Mouse (Mus musculus): ENCODE results near the gene Klf12. TPM values are rescaled to one million over a fixed set of nuclear protein-coding genes. Genes with fewer than 3 reads are reported as not detected.
A peak's percentile ranks its signal among the peaks of the same experiment; 100 is the strongest.

Gene Klf12
- total RNA-seq, 1 experiment from 2014 or later, result 6.2 TPM

GRCm38 (mm10) chr14:99981209-99981608 is 303.3 kb downstream of the Klf12 start:
- ATAC-seq (replicated peaks in 1 of 2; ENCODE audit: insufficient read depth in 1 of 2, low FRiP score in 2 of 2, low TSS enrichment in 1 of 2, low read depth in 1 of 2, poor library complexity in 2 of 2, severe bottlenecking in 2 of 2), result no peak

- no peak for ATAC-seq (replicated peaks in 1 of 2; ENCODE audit: insufficient read depth in 1 of 2, low FRiP score in 2 of 2, low TSS enrichment in 1 of 2, low read depth in 1 of 2, poor library complexity in 2 of 2, severe bottlenecking in 2 of 2)
These were observed 316.6 kb downstream of the Klf12 start for GRCm38 (mm10) chr14:99967920-99968319.

GRCm38 (mm10) chr14:99960500-99961229 is 323.8 kb downstream of the Klf12 start:
- ATAC-seq (replicated peaks in 1 of 2; ENCODE audit: insufficient read depth in 1 of 2, low FRiP score in 2 of 2, low TSS enrichment in 1 of 2, low read depth in 1 of 2, poor library complexity in 2 of 2, severe bottlenecking in 2 of 2), result no peak

- ATAC-seq (replicated peaks in 1 of 2; ENCODE audit: insufficient read depth in 1 of 2, low FRiP score in 2 of 2, low TSS enrichment in 1 of 2, low read depth in 1 of 2, poor library complexity in 2 of 2, severe bottlenecking in 2 of 2), result no peak
These were observed 329.3 kb downstream of the Klf12 start for GRCm38 (mm10) chr14:99955133-99955532.

- no peak for ATAC-seq (replicated peaks in 1 of 2; ENCODE audit: insufficient read depth in 1 of 2, low FRiP score in 2 of 2, low TSS enrichment in 1 of 2, low read depth in 1 of 2, poor library complexity in 2 of 2, severe bottlenecking in 2 of 2)
These were observed 340.0 kb downstream of the Klf12 start for GRCm38 (mm10) chr14:99944221-99945108.

GRCm38 (mm10) chr14:99943156-99943555 is 341.3 kb downstream of the Klf12 start:
- ATAC-seq (replicated peaks in 1 of 2; ENCODE audit: insufficient read depth in 1 of 2, low FRiP score in 2 of 2, low TSS enrichment in 1 of 2, low read depth in 1 of 2, poor library complexity in 2 of 2, severe bottlenecking in 2 of 2), result peak; percentile 75 to 92

GRCm38 (mm10) chr14:99933456-99933855 is 351.0 kb downstream of the Klf12 start:
- ATAC-seq (replicated peaks in 1 of 2; ENCODE audit: insufficient read depth in 1 of 2, low FRiP score in 2 of 2, low TSS enrichment in 1 of 2, low read depth in 1 of 2, poor library complexity in 2 of 2, severe bottlenecking in 2 of 2), result peak; percentile 87 to 91

GRCm38 (mm10) chr14:99931879-99932278 is 352.6 kb downstream of the Klf12 start:
- ATAC-seq (replicated peaks in 1 of 2; ENCODE audit: insufficient read depth in 1 of 2, low FRiP score in 2 of 2, low TSS enrichment in 1 of 2, low read depth in 1 of 2, poor library complexity in 2 of 2, severe bottlenecking in 2 of 2), result peak; percentile 40 to 52; a peak in 2 of 4 replicates

GRCm38 (mm10) chr14:99911912-99912311 is 372.6 kb downstream of the Klf12 start:
- ATAC-seq (replicated peaks in 1 of 2; ENCODE audit: insufficient read depth in 1 of 2, low FRiP score in 2 of 2, low TSS enrichment in 1 of 2, low read depth in 1 of 2, poor library complexity in 2 of 2, severe bottlenecking in 2 of 2), result no peak

- ATAC-seq (replicated peaks in 1 of 2; ENCODE audit: insufficient read depth in 1 of 2, low FRiP score in 2 of 2, low TSS enrichment in 1 of 2, low read depth in 1 of 2, poor library complexity in 2 of 2, severe bottlenecking in 2 of 2), result no peak
These were observed 373.6 kb downstream of the Klf12 start for GRCm38 (mm10) chr14:99910876-99911275.

GRCm38 (mm10) chr14:99900902-99901301 is 383.6 kb downstream of the Klf12 start:
- ATAC-seq (replicated peaks in 1 of 2; ENCODE audit: insufficient read depth in 1 of 2, low FRiP score in 2 of 2, low TSS enrichment in 1 of 2, low read depth in 1 of 2, poor library complexity in 2 of 2, severe bottlenecking in 2 of 2), result no peak

- ATAC-seq (replicated peaks in 1 of 2; ENCODE audit: insufficient read depth in 1 of 2, low FRiP score in 2 of 2, low TSS enrichment in 1 of 2, low read depth in 1 of 2, poor library complexity in 2 of 2, severe bottlenecking in 2 of 2), result 0 out of 4 replicates have a peak, but pooled peaks of 1 of the 2 experiments have one; percentile 15
These were observed 385.6 kb downstream of the Klf12 start for GRCm38 (mm10) chr14:99898861-99899260.

- peak; percentile 80 to 84 for ATAC-seq (replicated peaks in 1 of 2; ENCODE audit: insufficient read depth in 1 of 2, low FRiP score in 2 of 2, low TSS enrichment in 1 of 2, low read depth in 1 of 2, poor library complexity in 2 of 2, severe bottlenecking in 2 of 2)
These were observed 389.6 kb downstream of the Klf12 start for GRCm38 (mm10) chr14:99894708-99895383.

GRCm38 (mm10) chr14:99894062-99894461 is 390.4 kb downstream of the Klf12 start:
- ATAC-seq (replicated peaks in 1 of 2; ENCODE audit: insufficient read depth in 1 of 2, low FRiP score in 2 of 2, low TSS enrichment in 1 of 2, low read depth in 1 of 2, poor library complexity in 2 of 2, severe bottlenecking in 2 of 2), result no peak

GRCm38 (mm10) chr14:99886503-99886902 is 398.0 kb downstream of the Klf12 start:
- ATAC-seq (replicated peaks in 1 of 2; ENCODE audit: insufficient read depth in 1 of 2, low FRiP score in 2 of 2, low TSS enrichment in 1 of 2, low read depth in 1 of 2, poor library complexity in 2 of 2, severe bottlenecking in 2 of 2), result no peak

GRCm38 (mm10) chr14:99885562-99885961 is 398.9 kb downstream of the Klf12 start:
- peak in 1 of 2 experiments; percentile 7; a peak in 1 of 4 replicates for ATAC-seq (replicated peaks in 1 of 2; ENCODE audit: insufficient read depth in 1 of 2, low FRiP score in 2 of 2, low TSS enrichment in 1 of 2, low read depth in 1 of 2, poor library complexity in 2 of 2, severe bottlenecking in 2 of 2)

GRCm38 (mm10) chr14:99885128-99885527 is 399.4 kb downstream of the Klf12 start:
- no peak for ATAC-seq (replicated peaks in 1 of 2; ENCODE audit: insufficient read depth in 1 of 2, low FRiP score in 2 of 2, low TSS enrichment in 1 of 2, low read depth in 1 of 2, poor library complexity in 2 of 2, severe bottlenecking in 2 of 2)
